Mouse (Mus musculus): Measurements from ENCODE around the gene Zdhhc24.
"Not testable (repeated sequence)": the region's sequence is repeated elsewhere in the genome, so short reads cannot be mapped to it uniquely, and the experiment has no call there.

Zdhhc24 gene

GRCm38 (mm10) chr19:4878405-4879323 is at the start of gene Zdhhc24:
Zdhhc24 (plus strand) TSS chr19:4878668.
- DNase-seq (ENCODE audit: low read depth, low spot score) = peak; percentile 91

DNA sequence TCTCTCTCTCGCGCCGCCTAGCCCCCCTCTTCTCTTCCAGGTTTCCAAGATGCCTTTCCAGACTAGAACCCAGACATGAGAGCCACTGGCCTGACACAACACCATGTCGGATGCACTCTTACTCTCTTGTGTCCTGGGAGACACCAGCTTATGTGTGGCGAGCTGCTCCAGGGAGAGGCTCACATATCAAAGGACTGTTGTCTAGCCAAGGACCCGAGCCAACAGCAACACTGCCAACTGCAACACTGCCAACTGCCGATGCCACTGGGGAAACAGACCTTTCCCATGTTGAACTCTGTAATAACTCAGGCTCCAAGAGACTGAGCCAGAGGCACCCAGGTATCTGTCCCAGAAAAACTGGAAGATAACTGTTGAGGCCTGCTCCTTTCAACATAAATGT is 49.3 kb upstream of the Zdhhc24 start:
- no peak for DNase-seq (ENCODE audit: low read depth, low spot score)

GRCm38 (mm10) chr19:4833977-4834376 is 44.5 kb upstream of the Zdhhc24 start:
- no peak for DNase-seq (ENCODE audit: low read depth, low spot score)

GRCm38 (mm10) chr19:4836096-4836495 is 42.4 kb upstream of the Zdhhc24 start:
- DNase-seq (ENCODE audit: low read depth, low spot score) = no peak

- no peak for DNase-seq (ENCODE audit: low read depth, low spot score)
These were observed 41.4 kb upstream of the Zdhhc24 start for GRCm38 (mm10) chr19:4837049-4837448.

DNA sequence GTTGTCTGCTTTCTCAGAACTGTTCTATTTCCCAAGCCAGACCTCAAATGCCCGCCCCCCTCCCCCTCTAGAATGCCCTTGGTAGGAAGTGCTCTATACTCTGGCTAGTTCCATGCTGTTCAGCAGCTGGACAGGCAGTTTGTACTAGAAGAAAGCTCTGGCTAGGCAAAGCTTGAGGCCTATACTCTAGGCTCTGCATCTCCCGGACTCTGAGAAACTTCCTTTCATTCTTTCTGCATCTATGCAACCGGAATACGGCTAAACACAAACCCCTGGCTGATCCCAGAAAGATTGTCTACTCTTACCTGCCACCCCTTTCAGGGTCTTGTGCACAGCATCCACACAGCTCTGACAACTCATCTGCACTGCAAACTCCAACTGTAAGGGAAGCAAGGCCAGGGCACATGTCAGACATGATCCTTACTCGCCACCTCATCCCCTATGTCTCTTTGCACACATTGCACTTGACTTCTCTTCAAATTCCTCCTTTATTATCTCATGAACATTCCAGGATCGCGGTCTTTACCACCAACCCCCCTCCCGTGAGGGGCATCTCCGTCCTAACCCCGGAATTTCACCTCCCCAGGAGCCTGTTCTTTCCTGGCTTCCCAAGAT is 39.8 kb upstream of the Zdhhc24 start:
- no peak for DNase-seq (ENCODE audit: low read depth, low spot score)

- DNase-seq (ENCODE audit: low read depth, low spot score) = peak; percentile 89
These were observed 39.3 kb upstream of the Zdhhc24 start, which contains the start of the genes Ccs and Ccdc87 for GRCm38 (mm10) chr19:4839149-4839548. Ccs (minus strand) TSS chr19:4839332. Ccdc87 (plus strand) TSS chr19:4839366.

DNA sequence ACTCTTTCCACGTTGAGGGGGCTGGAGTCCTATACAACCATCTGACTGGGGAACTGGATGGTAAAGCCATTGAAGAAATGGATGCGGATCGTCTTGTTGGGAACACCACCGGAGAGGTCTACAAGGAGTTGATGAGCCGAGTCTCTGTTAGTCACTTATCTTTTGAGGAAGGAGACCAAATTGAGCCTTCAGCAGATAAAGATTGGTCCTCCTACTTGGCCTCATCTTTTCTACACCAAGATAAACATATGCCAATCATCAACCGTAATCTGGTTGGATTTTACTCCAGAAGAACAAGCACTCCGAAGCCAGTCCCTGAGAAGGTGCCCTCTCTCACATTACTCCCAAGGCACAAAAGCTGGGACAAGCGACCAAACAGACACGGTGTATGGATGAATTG is 37.6 kb upstream of the Zdhhc24 start:
- no peak for DNase-seq (ENCODE audit: low read depth, low spot score)

- DNase-seq (ENCODE audit: low read depth, low spot score) = no peak
These were observed 35.9 kb upstream of the Zdhhc24 start for GRCm38 (mm10) chr19:4842611-4843010.

DNA sequence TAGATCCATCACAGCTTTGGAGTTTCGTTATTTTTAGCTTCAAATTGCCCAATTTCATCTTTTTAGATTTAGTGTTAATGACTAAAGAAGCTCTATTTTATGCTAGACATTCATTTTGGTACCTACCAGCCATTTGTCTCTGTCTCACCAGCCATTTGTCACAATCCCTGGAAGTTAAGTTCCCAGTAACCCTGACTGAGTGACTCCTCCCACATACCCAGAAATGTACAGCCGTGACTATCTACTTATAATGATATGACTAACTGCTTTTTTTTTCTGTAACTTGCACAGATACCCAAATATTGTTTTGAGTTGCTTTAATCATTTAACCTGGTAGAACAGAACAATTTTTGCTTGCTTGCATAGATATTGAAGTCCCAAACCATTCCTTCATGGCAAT is 32.6 kb upstream of the Zdhhc24 start:
- DNase-seq (ENCODE audit: low read depth, low spot score) = no peak

DNA sequence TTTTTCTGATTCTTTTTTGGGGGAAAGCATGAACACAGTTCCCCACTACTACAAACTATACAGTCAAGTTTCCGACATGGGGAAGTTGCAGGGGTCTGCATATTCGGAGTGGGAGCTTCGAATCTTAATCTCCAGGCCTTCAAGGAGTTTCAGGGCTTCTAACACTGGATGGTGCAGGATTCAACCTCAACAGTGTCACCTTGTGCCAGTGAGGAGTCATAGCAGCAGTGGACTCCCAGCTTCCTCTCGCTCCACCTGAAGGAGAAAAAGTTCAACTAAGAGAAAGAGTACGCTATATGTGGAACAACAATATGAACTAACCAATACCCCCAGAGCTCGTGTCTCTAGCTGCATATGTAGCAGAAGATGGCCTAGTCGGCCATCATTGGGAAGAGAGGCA is 31.0 kb upstream of the Zdhhc24 start:
- no peak for DNase-seq (ENCODE audit: low read depth, low spot score)

GRCm38 (mm10) chr19:4849800-4850199 is 28.7 kb upstream of the Zdhhc24 start:
- no peak for DNase-seq (ENCODE audit: low read depth, low spot score)

- DNase-seq (ENCODE audit: low read depth, low spot score) = no peak
These were observed 28.2 kb upstream of the Zdhhc24 start for GRCm38 (mm10) chr19:4850281-4850680.

- peak; percentile 57 for DNase-seq (ENCODE audit: low read depth, low spot score)
These were observed 23.7 kb upstream of the Zdhhc24 start, which contains the start of gene Ctsf for GRCm38 (mm10) chr19:4854552-4855469. Ctsf (plus strand) TSS chr19:4855130.

GRCm38 (mm10) chr19:4855470-4855820 is 23.0 kb upstream of the Zdhhc24 start:
- DNase-seq (ENCODE audit: low read depth, low spot score) = no peak

- DNase-seq (ENCODE audit: low read depth, low spot score) = no peak
These were observed 22.5 kb upstream of the Zdhhc24 start for GRCm38 (mm10) chr19:4855951-4856350.

- DNase-seq (ENCODE audit: low read depth, low spot score) = no peak
These were observed 19.4 kb upstream of the Zdhhc24 start for GRCm38 (mm10) chr19:4859081-4859480.

GRCm38 (mm10) chr19:4863048-4863447 is 15.4 kb upstream of the Zdhhc24 start:
- DNase-seq (ENCODE audit: low read depth, low spot score) = no peak

GRCm38 (mm10) chr19:4865147-4865546 is 13.3 kb upstream of the Zdhhc24 start:
- no peak for DNase-seq (ENCODE audit: low read depth, low spot score)

DNA sequence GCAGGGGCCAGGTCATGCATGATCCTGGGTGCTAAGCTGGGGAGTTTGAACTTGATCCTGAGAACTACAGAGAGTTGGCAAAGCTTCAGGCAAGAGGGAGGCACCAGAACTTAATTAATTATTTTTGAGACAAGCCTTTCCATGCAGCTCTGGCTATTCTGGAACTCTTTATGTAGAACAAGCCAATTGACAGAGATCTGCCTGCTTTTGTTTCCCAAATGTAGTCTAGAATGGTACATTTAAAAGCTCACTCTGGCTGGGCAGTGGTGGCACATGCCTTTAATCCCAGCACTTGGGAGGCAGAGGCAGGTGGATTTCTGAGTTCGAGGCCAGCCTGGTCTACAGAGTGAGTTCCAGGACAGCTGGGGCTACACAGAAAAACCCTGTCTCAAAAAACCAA is 3.9 kb upstream of the Zdhhc24 start:
- DNase-seq (ENCODE audit: low read depth, low spot score) = not testable (repeated sequence)

DNA sequence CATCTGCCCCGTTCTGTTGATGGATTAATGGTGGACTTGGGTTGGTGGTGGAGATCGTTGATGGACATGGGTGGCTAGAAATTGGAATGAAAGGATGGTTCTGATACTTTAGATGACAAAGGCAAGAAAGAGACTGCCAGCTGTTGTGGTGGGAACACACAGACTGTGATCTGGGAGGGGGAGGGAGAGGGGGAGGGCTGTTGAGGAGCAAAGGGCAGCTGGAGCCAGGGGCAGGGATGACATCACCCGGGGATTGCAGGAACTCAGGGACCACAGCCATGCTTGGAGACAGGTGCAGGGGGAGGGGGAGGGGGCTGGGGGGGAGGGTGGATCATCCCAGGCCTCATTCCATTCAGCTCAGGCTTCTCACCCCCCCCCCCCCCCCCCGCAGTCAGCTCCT is 2.2 kb upstream of the Zdhhc24 start:
- no peak for DNase-seq (ENCODE audit: low read depth, low spot score)

DNA sequence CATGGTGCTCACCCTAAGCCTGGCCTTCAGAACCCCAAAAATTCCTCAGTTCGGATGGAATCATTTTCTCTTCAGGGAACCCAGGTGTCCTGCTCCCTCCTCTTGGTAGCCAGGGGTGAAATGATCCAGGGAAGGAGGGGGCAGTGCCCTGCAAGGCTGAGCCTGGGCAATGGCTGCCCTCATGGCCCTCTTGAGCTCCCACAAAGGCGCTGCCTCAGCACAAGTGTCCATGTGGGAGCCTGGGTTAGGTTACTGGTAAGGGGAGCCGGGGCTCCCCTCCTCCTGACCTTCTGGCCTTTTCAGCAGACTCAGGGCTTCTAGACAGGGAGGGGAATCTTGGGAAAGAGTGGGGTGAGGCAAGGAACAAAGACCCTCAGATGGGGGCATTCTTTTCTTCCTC is 1.7 kb upstream of the Zdhhc24 start:
- no peak for DNase-seq (ENCODE audit: low read depth, low spot score)

All from embryo, embryonic 11.5 days (tissue).